Mouse (Mus musculus) MEL (cell line): ENCODE data around the gene Arl15. TPM values are rescaled to one million over a fixed set of nuclear protein-coding genes. Genes with fewer than 3 reads are reported as not detected.

Experiments
- DNase-seq: peaks from one replicate; pipeline ENCODE4 v3.0.0; 2011; ENCODE audit warnings: low read depth, low spot score
- H3K27ac ChIP-seq: 2 replicates; pipeline ENCODE4 v1.5.1; 2012; ENCODE audit warnings: low read depth, mild to moderate bottlenecking, control low read depth, low read length, moderate library complexity; ENCODE audit not compliant: control insufficient read depth
- H3K27me3 ChIP-seq, 2 experiments: fragments of 150-350 bp in 1 of 2; sonication (generic) in 1 of 2; 2 replicates each; pipeline ENCODE4 v1.6.1; 2012; ENCODE audit warnings: low read length in 2 of 2, mild to moderate bottlenecking in 2 of 2, improper control_type of control experiment in 1 of 2, moderate library complexity in 1 of 2; ENCODE audit not compliant: insufficient read depth in 2 of 2, control insufficient read depth in 1 of 2
- H3K36me3 ChIP-seq, 2 experiments: 2 replicates each; pipeline ENCODE4 v1.6.1; 2012 to 2014; ENCODE audit warnings: low read length in 2 of 2, improper control_type of control experiment in 1 of 2, inconsistent platforms in 1 of 2, mild to moderate bottlenecking in 1 of 2; ENCODE audit not compliant: insufficient read depth in 2 of 2, control insufficient read depth in 1 of 2
- H3K4me1 ChIP-seq, 2 experiments: fragments of 150-350 bp in 1 of 2; sonication (generic) in 1 of 2; 2 replicates each; pipeline ENCODE4 v1.6.1; 2012; ENCODE audit warnings: low read length in 2 of 2, improper control_type of control experiment in 1 of 2, mild to moderate bottlenecking in 1 of 2; ENCODE audit not compliant: insufficient read depth in 2 of 2, control insufficient read depth in 1 of 2
- H3K4me3 ChIP-seq, 2 experiments: fragments of 150-350 bp in 1 of 2; sonication (generic) in 1 of 2; 2 replicates each; pipeline ENCODE4 v1.5.1; 2012; ENCODE audit warnings: low read depth in 2 of 2, low read length in 2 of 2, mild to moderate bottlenecking in 2 of 2, moderate library complexity in 2 of 2, control low read depth in 1 of 2, improper control_type of control experiment in 1 of 2; ENCODE audit not compliant: control insufficient read depth in 1 of 2, insufficient read depth in 1 of 2
- H3K79me2 ChIP-seq: 2 replicates; pipeline ENCODE4 v1.6.1; 2012; ENCODE audit warnings: mild to moderate bottlenecking, low read length, moderate library complexity; ENCODE audit not compliant: control insufficient read depth, poor library complexity, insufficient read depth
- H3K9ac ChIP-seq: 2 replicates; pipeline ENCODE4 v1.6.1; 2012; ENCODE audit warnings: low read depth, mild to moderate bottlenecking, control low read depth, low read length, moderate library complexity; ENCODE audit not compliant: control insufficient read depth, poor library complexity, severe bottlenecking
- H3K9me3 ChIP-seq: fragments of 150-350 bp; sonication (generic); replicated peaks from 2 replicates; pipeline ENCODE4 v1.6.1; 2012; ENCODE audit warnings: mild to moderate bottlenecking, low read length, improper control_type of control experiment, moderate library complexity; ENCODE audit not compliant: insufficient read depth
- BHLHE40 ChIP-seq: IDR thresholded peaks from 2 replicates; pipeline ENCODE4 v1.6.1; 2012; ENCODE audit warnings: low read depth, mild to moderate bottlenecking, inconsistent platforms, low read length, improper control_type of control experiment, borderline replicate concordance
- CHD1 ChIP-seq: IDR thresholded peaks from 2 replicates; pipeline ENCODE4 v1.6.1; 2012; ENCODE audit warnings: low read depth, mild to moderate bottlenecking, inconsistent platforms, low read length, improper control_type of control experiment
- CHD2 ChIP-seq: IDR thresholded peaks from 2 replicates; pipeline ENCODE4 v1.6.1; 2011; ENCODE audit warnings: low read length, improper control_type of control experiment
- E2F4 ChIP-seq: IDR thresholded peaks from 2 replicates; pipeline ENCODE4 v1.6.1; 2011; ENCODE audit warnings: low read depth, low read length, improper control_type of control experiment, borderline replicate concordance
- ELF1 ChIP-seq: IDR thresholded peaks from 2 replicates; pipeline ENCODE4 v1.6.1; 2014; ENCODE audit warnings: low read depth, mild to moderate bottlenecking, inconsistent platforms, low read length, improper control_type of control experiment, moderate library complexity
- EP300 ChIP-seq, 2 experiments: IDR thresholded peaks; 2 replicates each; pipeline ENCODE4 v1.6.1; 2011; ENCODE audit warnings: improper control_type of control experiment in 2 of 2, low read length in 2 of 2, low read depth in 1 of 2, mild to moderate bottlenecking in 1 of 2
- ETS1 ChIP-seq: IDR thresholded peaks from 2 replicates; pipeline ENCODE4 v1.6.1; 2012; ENCODE audit warnings: low read depth, mild to moderate bottlenecking, inconsistent platforms, low read length, improper control_type of control experiment, moderate library complexity
- GABPA ChIP-seq: IDR thresholded peaks from 2 replicates; pipeline ENCODE4 v1.6.1; 2012; ENCODE audit warnings: low read depth, mild to moderate bottlenecking, inconsistent platforms, low read length, improper control_type of control experiment, moderate library complexity
- GATA1 ChIP-seq: IDR thresholded peaks from 2 replicates; pipeline ENCODE4 v1.6.1; 2011; ENCODE audit warnings: low read depth, low read length, improper control_type of control experiment
- HCFC1 ChIP-seq: IDR thresholded peaks from 2 replicates; pipeline ENCODE4 v1.6.1; 2012; ENCODE audit warnings: low read depth, mild to moderate bottlenecking, inconsistent platforms, low read length, improper control_type of control experiment, moderate library complexity
- KAT2A ChIP-seq: conservative IDR thresholded peaks from 2 replicates; pipeline ENCODE4 v1.6.1; 2012; ENCODE audit warnings: low read depth, low read length, improper control_type of control experiment, inconsistent platforms
- MAZ ChIP-seq: IDR thresholded peaks from 2 replicates; pipeline ENCODE4 v1.6.1; 2012; ENCODE audit warnings: low read depth, mild to moderate bottlenecking, inconsistent platforms, low read length, improper control_type of control experiment
- MXI1 ChIP-seq: IDR thresholded peaks from 2 replicates; pipeline ENCODE4 v1.6.1; 2011; ENCODE audit warnings: mild to moderate bottlenecking, low read depth, low read length, improper control_type of control experiment
- MYB ChIP-seq: IDR thresholded peaks from 2 replicates; pipeline ENCODE4 v1.6.1; 2011; ENCODE audit warnings: mild to moderate bottlenecking, low read depth, low read length, improper control_type of control experiment
- MYC ChIP-seq: IDR thresholded peaks from 2 replicates; pipeline ENCODE4 v1.6.1; 2011; ENCODE audit warnings: low read depth, mild to moderate bottlenecking, low read length, improper control_type of control experiment, moderate library complexity
- POLR2A ChIP-seq, 2 experiments: IDR thresholded peaks; 2 replicates each; pipeline ENCODE4 v1.6.1; 2011 to 2012; ENCODE audit warnings: low read length in 2 of 2, mild to moderate bottlenecking in 2 of 2, control low read depth in 1 of 2, improper control_type of control experiment in 1 of 2, low read depth in 1 of 2, moderate library complexity in 1 of 2; ENCODE audit not compliant: control insufficient read depth in 1 of 2, insufficient read depth in 1 of 2, poor library complexity in 1 of 2
- POLR2AphosphoS5 ChIP-seq: IDR thresholded peaks from 2 replicates; pipeline ENCODE4 v1.6.1; 2012; ENCODE audit warnings: low read depth, borderline replicate concordance, mild to moderate bottlenecking, inconsistent platforms, low read length, moderate library complexity, mixed read lengths
- RAD21 ChIP-seq: IDR thresholded peaks from 2 replicates; pipeline ENCODE4 v1.6.1; 2011; ENCODE audit warnings: mild to moderate bottlenecking, low read depth, low read length, improper control_type of control experiment
- SIN3A ChIP-seq: IDR thresholded peaks from 2 replicates; pipeline ENCODE4 v1.6.1; 2012; ENCODE audit warnings: low read length, improper control_type of control experiment, inconsistent platforms
- SMC3 ChIP-seq: IDR thresholded peaks from 2 replicates; pipeline ENCODE4 v1.6.1; 2011; ENCODE audit warnings: low read depth, low read length, improper control_type of control experiment
- TAL1 ChIP-seq: IDR thresholded peaks from 2 replicates; pipeline ENCODE4 v1.6.1; 2012; ENCODE audit warnings: mild to moderate bottlenecking, inconsistent platforms, low read length, moderate library complexity, mixed read lengths
- TCF12 ChIP-seq: IDR thresholded peaks from 2 replicates; pipeline ENCODE4 v1.6.1; 2014; ENCODE audit warnings: low read depth, mild to moderate bottlenecking, inconsistent platforms, low read length, improper control_type of control experiment, moderate library complexity
- UBTF ChIP-seq: IDR thresholded peaks from 2 replicates; pipeline ENCODE4 v1.6.1; 2012; ENCODE audit warnings: low read depth, mild to moderate bottlenecking, inconsistent platforms, low read length, improper control_type of control experiment, moderate library complexity, borderline replicate concordance; ENCODE audit not compliant: insufficient read depth
- ZC3H11A ChIP-seq: IDR thresholded peaks from 2 replicates; pipeline ENCODE4 v1.6.1; 2012; ENCODE audit warnings: low read depth, mild to moderate bottlenecking, inconsistent platforms, low read length, improper control_type of control experiment
- ZKSCAN1 ChIP-seq: IDR thresholded peaks from 2 replicates; pipeline ENCODE4 v1.6.1; 2012; ENCODE audit warnings: low read depth, mild to moderate bottlenecking, inconsistent platforms, low read length, improper control_type of control experiment, moderate library complexity
- ZMIZ1 ChIP-seq: IDR thresholded peaks from 2 replicates; pipeline ENCODE4 v1.6.1; 2012; ENCODE audit warnings: low read depth, mild to moderate bottlenecking, inconsistent platforms, low read length, improper control_type of control experiment, moderate library complexity
- ZNF384 ChIP-seq: IDR thresholded peaks from 2 replicates; pipeline ENCODE4 v1.6.1; 2012; ENCODE audit warnings: low read depth, mild to moderate bottlenecking, inconsistent platforms, low read length, improper control_type of control experiment
- polyA plus RNA-seq, 2 experiments: library from polyadenylated mRNA; stranded (reverse) in 1 of 2; unstranded in 1 of 2; fragments of >175 nt in 1 of 2; fragments of >200 nt in 1 of 2; gene quantifications; 2 replicates each; pipeline versions ENCODE4 v1.2.1 to v1.2.4; 2012; ENCODE audit warnings: low replicate concordance in 2 of 2, low read depth in 1 of 2; ENCODE audit not compliant: insufficient read length in 2 of 2, insufficient read depth in 1 of 2, missing spikeins in 1 of 2
- total RNA-seq: library from RNA; depleted of rRNA; stranded (reverse); fragments of 300-350 nt; gene quantifications from 2 replicates; pipeline ENCODE4 v1.2.3, GENCODE M21; 2012

The Arl15 gene
- total and polyA plus RNA-seq, 3 experiments, result 3.6 to 5.8 TPM; not detected in 1

GRCm38 (mm10) chr13:113843901-113844300, 49.6 kb downstream of the Arl15 start:
- TF ChIP-seq ZKSCAN1 (no peak), HCFC1 (no peak), ZC3H11A (no peak), E2F4 (no peak), CHD1 (no peak), MYC (no peak), GABPA (no peak), MAZ (no peak), KAT2A (no peak), CHD2 (no peak)
- Histone ChIP-seq H3K4me3 (no peak overlapping the region), H3K79me2 (no peaks in the 10 kb centered on the region), H3K36me3 (peaks cover 0 to 3% of the 10 kb centered on the region in 2 experiments; a peak in 2 of 4 replicates), H3K9ac (no peak overlapping the region), H3K4me1 (0 out of 4 replicates have a peak, but pooled peaks cover 0 to under 1% of the 10 kb centered on the region in 2 experiments), H3K27ac (no peak overlapping the region), H3K9me3 (no peaks in the 10 kb centered on the region), H3K27me3 (no peaks in the 10 kb centered on the region)
- DNase-seq, result no peak

- DNase-seq, result no peak
- Histone ChIP-seq H3K79me2 (no peaks in the 10 kb centered on the region), H3K9ac (no peak overlapping the region), H3K27me3 (no peaks in the 10 kb centered on the region), H3K9me3 (no peaks in the 10 kb centered on the region), H3K27ac (no peak overlapping the region), H3K4me3 (no peak overlapping the region), H3K36me3 (peaks cover 0 to 7% of the 10 kb centered on the region in 2 experiments; a peak in 2 of 4 replicates), H3K4me1 (peaks cover 4 to 7% of the 10 kb centered on the region in 2 experiments)
- TF ChIP-seq EP300 (IDR thresholded peaks at IDR 0.05; ENCODE audit: low read depth in 1 of 2, low read length in 2 of 2) (no peak), KAT2A (no peak), ZNF384 (no peak), SMC3 (no peak), ELF1 (no peak)
Observed at GRCm38 (mm10) chr13:113844717-113845116, 50.4 kb downstream of the Arl15 start.

- H3K27ac ChIP-seq, result no peak overlapping the region
- DNase-seq, result no peak
- H3K4me1 ChIP-seq, result peaks cover 4 to 10% of the 10 kb centered on the region in 2 experiments
- H3K4me3 ChIP-seq, result no peak overlapping the region
- H3K36me3 ChIP-seq, result peaks cover 0 to 12% of the 10 kb centered on the region in 2 experiments; a peak in 2 of 4 replicates
- no peak overlapping the region for H3K9ac ChIP-seq
- H3K9me3 ChIP-seq, result no peaks in the 10 kb centered on the region
- H3K27me3 ChIP-seq, result no peaks in the 10 kb centered on the region
- no peaks in the 10 kb centered on the region for H3K79me2 ChIP-seq
- TF ChIP-seq BHLHE40 (no peak), POLR2A (IDR thresholded peaks at IDR 0.05; ENCODE audit: control insufficient read depth in 1 of 2, insufficient read depth in 1 of 2, low read depth in 1 of 2, low read length in 2 of 2, poor library complexity in 1 of 2) (no peak), ELF1 (no peak), ETS1 (no peak), RAD21 (no peak), GATA1 (no peak), GABPA (no peak), MYC (no peak), SIN3A (no peak), UBTF (no peak), E2F4 (no peak), ZMIZ1 (no peak), MXI1 (no peak), TCF12 (no peak), ZNF384 (no peak), TAL1 (no peak), POLR2AphosphoS5 (no peak), MYB (no peak)
Observed at GRCm38 (mm10) chr13:113845229-113845628, 50.9 kb downstream of the Arl15 start.
